Mouse (Mus musculus): ENCODE measurements around the gene Gtf2ird1.
A peak's percentile ranks its signal among the peaks of the same experiment; 100 is the strongest.
"Not testable (repeated sequence)": the region's sequence is repeated elsewhere in the genome, so short reads cannot be mapped to it uniquely, and the experiment has no call there.

The Gtf2ird1 gene

DNA sequence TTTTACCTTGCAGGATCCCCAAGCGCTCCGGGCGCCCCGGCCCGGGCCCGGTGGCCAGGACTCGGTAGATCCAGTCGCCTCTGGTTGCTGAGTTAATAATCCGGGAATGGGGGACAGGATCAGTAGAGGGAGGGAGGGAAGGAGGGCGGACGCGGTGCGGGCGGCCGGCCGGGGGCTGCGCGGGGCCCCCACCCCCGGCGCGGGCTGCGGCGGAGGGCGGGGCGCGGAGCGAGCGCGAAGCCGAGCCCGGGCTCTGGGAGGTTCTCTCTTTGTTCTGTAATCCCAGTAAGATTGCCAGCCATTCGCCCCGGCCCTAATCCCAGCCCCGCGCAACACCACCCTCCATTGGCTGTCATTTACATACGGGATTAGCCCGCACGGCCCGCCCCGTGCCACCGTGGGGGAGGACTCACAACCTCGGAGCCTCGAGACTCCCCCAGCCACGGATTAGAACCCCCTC, at the start of gene Gtf2ird1:
Gene Gtf2ird1 (minus strand): TSS at position 214 of the 460 bp plus-strand sequence.
- DNase-seq (ENCODE audit: low read depth, low spot score): peak; percentile 72

DNA sequence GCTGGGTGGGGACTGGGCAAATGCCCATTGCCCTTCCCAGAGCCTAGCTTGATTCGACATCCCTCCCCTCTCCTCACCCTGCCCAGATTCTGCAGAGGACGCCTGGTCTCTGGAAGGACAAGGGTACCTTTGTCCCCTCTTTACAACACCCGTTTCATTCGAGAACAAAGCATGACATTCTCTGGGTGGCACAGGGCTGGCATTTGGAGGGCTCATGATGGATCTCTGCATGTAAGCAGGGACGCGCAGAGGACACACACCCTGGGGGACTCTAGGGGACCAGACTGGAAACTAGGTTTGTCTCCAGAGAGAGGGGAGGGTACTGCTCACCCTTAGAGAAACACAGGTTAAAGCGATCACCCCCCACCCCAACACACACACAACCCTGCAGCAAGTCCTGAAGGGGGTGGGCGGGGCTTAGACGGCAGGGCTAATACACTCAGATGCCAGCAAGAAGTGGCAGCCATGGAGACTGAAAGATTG, 49.3 kb upstream of the Gtf2ird1 start:
- no peak for DNase-seq (ENCODE audit: low read depth, low spot score)

DNA sequence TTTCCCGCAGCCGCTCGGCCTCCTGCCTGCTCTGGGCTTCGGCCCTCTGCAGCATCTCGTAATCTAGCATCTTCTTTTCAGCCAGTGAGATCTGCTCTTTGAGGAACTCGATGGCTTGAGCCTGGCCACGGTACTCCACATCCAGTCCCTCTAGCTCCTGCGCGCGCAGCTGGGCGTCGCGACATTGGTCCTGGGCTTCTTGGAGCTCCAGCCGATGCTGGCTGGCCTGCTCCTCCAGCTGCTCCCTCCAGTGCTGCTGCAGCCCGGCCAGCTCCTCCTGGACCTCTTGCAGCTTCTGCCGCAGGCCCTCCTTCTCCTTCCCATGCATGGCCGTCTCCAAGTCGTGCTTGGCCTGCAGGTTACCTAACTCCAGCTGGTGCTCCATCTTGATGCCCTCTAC, 46.1 kb upstream of the Gtf2ird1 start:
- no peak for DNase-seq (ENCODE audit: low read depth, low spot score)

DNA sequence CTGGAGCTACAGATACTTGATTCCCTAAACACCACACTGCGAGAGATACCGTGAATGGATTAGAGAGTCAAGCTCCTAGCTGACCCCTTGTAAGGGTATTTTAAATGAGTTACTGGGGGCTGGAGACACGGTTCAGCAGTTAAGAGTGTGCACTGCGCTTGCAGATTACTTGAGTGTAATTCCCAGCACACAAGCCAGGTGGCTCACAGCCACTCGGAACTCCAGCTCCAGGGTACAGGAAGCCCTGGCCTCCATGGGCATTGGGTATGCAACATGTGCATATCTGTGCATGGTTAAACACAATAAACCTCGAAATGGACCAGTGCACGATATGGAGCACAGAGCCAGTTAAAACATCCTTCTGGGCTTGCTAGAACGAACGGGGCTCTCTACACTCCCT, 44.9 kb upstream of the Gtf2ird1 start:
- peak; percentile 56 for DNase-seq (ENCODE audit: low read depth, low spot score)

DNA sequence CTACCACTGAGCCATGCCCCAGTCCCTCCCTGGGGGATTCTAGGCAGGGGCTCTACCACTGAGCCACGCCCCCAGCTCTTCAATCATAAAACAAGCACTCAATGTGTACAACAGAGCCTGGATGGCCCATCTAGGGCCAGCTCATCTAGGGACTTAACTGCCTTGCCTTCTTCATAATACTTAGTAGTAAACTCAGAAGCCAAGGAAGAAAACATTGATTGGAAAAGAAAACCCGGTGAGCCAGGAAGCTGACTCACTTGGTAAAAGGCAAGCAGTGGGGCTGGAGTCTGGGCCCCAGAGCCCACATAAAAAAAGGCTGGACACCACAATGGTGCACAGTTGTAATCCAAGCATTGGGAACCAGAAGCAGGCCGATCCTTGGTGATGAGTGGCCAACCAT, 44.2 kb upstream of the Gtf2ird1 start:
- no peak for DNase-seq (ENCODE audit: low read depth, low spot score)

DNA sequence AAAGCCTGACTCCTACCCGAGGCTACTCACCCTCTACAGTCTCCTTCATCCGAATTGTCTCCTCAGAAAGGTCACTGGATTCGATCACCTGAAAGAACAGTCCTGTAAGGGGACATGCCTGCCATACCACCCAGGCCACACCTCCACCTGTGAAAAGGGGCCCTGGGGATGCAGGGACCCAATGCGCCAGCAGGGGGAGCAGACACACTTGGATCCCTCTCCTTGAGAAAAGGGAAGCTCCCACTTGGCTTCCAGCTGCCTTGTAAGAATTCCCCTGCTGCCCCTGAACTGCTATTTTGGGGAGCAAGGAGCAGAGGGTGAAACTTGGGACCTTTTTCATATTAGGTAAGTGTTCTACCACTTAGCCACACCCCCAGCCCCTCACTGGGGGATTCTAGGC, 43.5 kb upstream of the Gtf2ird1 start:
- peak; percentile 86 for DNase-seq (ENCODE audit: low read depth, low spot score)

DNA sequence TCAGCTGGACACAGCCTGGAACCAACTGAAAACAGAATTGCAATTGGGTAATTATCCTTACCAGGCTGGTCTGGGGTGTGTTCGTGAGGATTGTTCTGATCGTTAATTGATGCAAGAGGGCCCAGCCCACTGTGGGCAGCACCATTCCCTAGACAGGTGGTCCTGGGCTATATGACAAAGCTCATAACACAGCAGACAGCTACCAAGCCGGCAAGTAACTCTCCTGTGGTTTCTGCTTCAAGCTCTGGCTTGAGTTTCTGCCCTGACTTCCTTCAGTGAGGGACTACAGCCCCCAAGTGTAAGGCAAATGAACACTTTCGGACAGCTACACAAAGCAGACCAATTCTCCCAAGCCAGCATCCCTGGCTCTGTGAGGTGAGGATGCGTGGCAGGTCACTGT, 40.5 kb upstream of the Gtf2ird1 start:
- DNase-seq (ENCODE audit: low read depth, low spot score): no peak

DNA sequence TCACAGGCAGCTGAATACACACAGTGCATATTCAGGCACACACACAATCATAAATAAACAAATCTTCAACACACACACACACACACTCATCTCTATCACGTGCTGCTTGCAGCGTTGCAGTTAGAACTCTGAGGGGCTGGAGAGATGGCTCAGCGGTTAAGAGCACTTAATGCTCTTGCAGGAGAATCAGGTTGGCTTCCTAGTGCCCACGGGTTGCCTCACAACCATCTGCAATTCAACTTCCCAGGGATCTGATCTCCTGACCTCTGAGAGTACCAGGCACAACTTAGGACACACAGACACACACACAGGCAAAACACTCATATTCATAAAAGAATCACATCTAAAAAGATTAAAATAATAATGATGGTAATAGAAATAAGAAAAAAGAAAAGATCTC, 39.3 kb upstream of the Gtf2ird1 start:
- no peak for DNase-seq (ENCODE audit: low read depth, low spot score)

DNA sequence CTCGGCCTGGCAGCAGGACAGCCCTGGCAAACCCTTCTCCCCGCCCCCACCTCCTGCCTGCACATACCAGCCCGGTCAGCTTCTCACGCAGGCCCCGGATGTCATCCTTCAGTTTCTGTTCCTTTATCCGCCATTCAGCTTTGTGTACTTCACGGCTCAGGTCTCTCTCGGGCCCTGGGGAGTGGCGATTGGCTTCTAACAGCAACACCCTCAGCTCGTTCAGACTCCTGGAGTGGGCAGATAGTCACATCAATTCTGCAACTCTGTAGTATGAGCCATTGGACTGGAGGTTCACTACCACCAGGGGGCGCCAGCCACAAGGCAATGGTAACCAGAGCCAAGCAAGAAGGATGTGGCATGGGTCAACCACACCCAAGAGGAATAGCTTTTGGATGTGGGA, 37.6 kb upstream of the Gtf2ird1 start:
- DNase-seq (ENCODE audit: low read depth, low spot score): peak; percentile 91

DNA sequence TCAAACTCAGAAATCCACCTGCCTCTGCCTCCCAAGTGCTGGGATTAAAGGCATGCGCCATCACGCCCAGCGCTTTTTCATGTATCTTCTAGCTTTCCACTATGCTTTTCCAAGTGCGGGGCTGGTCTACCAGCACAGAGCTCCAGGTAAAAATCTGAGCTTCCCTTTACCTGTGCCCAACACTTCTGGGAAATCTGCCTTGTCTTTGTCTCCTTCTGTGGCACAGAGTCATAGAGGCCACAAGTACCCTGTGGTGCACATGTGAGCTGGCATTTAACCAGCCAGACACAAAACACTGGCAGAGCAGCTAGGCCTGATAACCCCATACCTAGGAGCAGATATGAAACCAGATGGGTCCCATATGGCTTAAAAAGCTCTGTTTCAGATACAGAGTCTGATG, 36.4 kb upstream of the Gtf2ird1 start:
- DNase-seq (ENCODE audit: low read depth, low spot score): no peak

DNA sequence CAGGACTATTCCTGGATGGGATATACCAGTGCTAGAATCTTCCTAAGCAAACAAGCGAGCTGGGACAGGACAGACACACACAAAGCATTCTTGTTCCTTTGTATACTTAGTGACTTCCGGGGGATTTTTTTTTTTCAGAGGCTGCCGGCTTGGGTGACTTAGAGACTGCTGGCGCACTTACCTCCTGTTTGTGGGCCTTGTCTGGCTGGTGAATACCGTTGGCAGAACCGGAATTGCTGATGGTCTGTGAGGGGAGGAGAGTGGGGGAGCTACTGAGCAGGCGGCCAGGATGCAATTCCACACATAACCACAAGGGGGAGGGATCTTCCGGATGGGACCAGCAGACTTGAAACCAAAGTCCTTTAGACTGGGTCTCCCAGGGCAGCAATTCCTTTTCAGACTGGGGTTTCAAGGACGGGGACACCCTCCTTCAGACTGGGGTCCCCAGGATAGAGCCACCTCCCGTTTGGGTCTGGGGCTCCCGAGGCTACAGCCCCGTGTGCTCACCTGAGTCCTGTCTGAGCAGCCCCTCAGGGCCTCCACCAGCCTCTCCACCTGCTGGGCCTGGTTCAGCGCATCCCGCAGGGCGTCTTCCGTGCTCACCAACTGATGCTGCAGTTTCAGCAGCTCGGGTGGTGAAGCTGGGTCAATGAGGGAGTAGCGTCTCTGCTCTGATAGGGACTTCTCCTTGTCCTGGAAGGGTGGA, 35.3 kb upstream of the Gtf2ird1 start:
- DNase-seq (ENCODE audit: low read depth, low spot score): peak; percentile 90

DNA sequence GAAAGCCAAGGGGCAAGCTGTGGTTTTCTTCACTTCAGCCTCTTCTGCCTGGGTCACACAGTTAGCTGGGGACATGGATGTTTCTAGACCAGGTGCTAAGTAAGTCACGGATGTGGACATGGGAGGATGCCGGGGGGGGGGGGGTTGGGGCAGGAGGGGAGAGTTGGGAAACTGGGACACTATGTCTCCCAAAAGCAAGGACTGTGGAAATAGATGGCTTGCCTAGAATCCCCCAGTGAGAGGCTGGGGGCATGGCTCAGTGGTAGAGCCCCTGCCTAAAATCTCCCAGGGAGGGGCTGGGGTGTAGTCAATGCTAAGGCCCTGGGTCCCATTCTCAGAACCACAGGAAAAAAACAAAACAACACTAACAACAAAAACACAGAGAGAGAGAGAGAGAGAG, 34.7 kb upstream of the Gtf2ird1 start:
- no peak for DNase-seq (ENCODE audit: low read depth, low spot score)

DNA sequence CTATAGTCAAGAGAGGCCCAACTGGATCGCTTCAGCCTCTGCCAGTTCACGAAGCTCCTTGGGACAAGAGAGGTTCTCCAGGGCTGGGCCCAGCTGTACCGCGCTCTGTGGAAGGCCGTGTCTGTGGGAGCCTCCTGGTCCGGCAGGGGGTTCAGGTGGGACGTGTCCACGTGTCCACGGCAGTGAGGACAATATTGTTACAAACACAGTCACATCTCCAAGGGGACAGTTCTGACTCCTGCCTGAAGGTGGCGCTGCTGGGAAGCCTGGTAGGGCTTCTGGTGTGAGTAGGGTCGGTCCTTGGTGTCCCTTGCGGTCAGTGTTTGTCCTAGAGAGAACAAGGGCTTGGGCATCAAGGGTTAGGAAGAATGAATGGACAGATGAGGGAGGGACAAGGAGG, 33.9 kb upstream of the Gtf2ird1 start:
- DNase-seq (ENCODE audit: low read depth, low spot score): peak; percentile 74

DNA sequence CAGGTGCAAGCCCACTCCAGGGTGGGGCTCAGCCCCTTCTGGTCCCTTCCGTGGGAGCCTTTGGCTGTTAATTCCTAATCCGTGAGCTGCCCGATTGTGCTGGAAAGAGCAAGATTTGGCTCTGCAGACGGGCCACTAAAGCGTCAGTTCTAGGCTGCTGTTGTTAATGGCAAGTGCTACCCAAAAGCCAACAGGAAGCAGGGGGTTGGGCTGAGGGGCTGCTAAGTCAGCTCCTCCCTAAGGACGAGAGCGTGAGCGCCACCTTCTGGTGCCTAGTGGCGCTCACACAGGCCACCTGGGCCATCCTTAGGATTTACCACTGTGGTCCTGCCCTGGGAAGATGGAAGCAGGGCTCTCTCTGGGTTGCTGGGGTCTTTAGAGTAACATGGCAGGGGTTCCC, 33.1 kb upstream of the Gtf2ird1 start:
- peak; percentile 92 for DNase-seq (ENCODE audit: low read depth, low spot score)

DNA sequence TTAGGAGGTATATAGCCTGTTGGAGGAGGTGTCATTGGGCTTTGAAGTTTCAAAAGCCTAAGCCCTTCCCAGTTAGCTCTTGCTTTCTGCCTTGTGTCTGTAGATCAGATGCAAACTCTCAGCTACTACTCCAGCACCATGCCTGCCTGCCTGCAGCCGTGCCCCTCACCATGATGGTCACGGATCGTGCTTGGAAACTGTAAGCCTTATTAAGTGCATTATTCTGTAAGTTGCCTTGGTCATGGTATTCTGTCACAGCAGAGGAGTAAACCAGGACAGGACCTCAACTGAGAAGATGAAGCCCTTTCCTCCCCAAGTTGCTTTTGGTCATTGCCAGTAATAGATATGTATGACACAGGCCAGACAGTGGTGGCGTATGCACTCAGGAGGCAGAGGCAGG, 32.1 kb upstream of the Gtf2ird1 start:
- no peak for DNase-seq (ENCODE audit: low read depth, low spot score)

DNA sequence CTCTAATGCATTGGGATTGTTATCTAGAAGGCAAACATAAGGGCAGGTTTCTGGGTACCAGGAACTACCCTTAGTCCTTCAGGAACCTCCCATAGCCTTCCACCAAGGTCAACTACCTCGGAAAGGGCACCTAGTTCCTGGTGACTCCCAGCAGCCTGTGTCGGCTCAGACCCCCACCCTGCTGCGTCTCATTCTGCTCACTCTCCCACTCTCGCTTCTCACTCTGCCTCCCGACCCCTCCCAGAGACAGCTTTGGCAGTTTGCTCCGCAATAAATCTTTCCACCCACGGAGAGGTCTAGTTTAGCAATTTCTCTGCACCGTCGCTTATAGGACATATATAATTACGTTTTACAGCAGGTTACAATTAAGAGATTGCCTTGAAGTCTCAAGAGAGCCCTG, 31.5 kb upstream of the Gtf2ird1 start:
- DNase-seq (ENCODE audit: low read depth, low spot score): no peak

DNA sequence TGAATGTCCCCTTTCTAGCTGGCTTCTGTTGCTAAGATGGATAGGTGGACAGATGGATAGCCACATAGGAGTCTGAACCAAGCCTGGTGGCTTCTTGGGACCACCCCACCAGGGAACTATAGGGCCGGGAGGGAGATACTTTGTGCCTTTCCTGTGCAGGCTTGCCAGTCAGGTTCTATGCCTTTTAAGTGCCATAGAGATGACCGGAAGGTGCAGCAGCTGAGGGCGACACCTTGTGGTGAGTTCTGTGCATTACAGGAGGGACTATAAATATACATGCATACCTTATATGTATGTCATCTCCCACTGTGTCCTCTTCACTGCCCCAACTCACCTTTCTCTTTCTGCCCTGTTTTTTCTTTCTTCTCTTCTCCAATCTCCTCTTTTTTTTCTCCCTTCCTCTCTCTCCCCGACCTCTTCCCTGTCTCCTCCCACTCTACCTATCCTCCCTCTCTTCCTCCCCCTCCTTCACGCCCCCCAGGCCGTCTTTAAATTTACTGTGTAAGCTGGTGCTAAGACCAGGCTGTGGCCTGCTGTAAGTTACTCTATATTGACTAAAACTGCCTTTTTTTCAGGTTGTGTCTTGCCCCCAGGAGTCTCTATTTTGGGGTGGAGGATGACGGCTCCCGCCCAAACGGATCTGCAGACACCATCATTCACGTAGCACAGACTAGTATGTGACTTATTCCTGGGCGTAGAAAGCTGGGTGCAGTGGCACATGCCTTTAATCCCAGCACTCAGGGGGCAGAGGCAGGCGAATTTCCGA, 29.6 kb upstream of the Gtf2ird1 start:
- DNase-seq (ENCODE audit: low read depth, low spot score): peak; percentile 83

DNA sequence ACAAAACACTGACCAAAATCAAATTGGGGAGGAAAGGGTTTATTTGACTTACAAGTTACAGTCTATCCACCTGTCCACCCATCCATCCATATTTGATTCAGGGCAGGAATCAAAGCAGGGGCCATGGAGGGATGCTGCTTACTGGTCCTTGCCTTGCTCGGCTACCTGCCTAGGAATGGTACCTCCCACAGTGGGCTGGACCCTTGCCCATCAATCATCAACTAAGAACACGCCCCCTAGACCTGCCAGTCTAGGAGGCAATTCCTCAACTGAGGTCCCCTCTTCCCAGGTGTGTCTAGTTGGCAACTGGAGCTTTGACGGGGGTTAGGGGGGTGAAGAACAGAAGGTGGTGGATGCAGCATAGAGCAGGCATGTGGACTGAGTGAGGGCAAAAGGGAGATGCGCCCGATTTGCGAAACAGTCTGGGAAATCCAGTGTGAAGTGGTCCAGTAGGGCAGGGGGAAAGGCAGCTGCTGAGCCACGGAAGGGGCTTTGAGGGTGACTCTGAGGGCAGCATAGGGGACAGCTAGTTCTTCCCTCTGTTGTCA, 28.7 kb upstream of the Gtf2ird1 start:
- DNase-seq (ENCODE audit: low read depth, low spot score): peak; percentile 57

DNA sequence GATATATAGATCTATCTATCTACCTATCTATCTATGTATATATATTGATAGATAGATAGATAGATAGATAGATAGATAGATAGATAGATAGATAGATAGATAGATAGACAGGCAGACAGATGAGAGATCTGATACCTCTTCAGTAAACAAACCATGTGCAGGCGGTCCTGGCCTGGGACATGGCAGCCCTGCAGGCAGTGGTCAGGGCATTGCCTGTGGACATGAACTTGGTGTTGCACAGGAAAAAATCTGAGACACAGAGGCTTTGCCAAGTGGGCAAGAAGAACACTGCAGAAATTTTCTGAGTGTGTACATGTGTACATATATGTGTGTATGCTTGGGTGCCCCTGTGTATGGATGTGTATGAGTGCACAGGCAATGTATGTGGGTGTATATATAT, 26.8 kb upstream of the Gtf2ird1 start:
- no peak for DNase-seq (ENCODE audit: low read depth, low spot score)

DNA sequence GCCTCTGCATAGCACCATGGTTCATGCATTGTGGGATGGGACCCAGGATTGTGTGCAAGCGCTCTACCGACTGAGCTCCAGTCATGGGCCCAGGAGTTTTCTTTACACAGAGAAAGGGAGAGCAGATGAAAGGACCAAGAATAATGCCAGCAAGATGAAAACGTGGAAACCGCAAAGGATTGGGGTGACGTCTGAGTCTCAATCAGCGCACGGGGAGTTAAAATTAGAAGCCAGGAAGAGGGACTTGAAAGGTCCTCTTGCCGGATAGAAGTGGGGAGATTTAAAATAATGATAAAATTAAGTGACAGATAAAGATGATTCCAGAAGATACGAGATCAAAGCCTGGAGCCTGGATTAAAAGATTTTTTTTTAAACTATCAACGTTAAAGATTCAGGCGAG, 25.8 kb upstream of the Gtf2ird1 start:
- no peak for DNase-seq (ENCODE audit: low read depth, low spot score)

DNA sequence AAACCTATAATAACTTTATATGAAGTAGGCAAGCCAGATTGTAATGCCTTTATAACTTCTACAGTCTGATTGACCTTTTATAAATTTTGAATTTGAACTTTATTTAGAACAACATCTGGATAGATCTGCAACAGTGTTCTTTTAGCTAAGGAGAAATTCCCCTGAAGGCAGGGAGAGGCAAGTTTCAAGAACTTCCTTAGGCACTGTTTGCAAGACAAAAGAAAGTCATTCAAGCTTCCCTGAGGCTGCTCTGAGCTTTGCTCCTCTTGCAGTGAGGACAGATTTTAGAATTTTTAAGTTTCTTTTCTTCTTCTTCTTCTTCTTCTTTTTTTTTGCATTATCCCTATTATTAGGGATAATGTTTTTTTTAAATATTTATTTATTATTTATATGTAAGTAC, 22.4 kb upstream of the Gtf2ird1 start:
- peak; percentile 76 for DNase-seq (ENCODE audit: low read depth, low spot score)

DNA sequence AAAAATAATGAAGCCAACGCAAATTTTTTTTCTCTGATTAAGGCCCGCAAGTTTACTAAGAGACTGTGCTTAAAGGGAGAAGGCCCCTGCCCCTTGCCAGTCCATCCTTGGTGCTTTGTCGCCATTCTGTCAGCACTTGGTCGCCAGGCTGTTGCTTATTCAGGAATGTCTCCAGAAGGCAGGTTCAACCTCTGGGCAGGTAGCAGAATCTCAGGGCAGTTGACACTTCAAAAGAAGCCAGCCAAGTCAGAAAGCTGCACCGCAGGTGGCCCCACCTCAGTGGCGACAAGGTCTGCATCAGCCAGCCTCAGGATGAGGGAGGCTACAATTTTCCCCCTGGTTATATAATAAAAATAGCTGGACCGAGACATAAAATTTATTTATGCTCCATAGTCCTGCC, 19.2 kb upstream of the Gtf2ird1 start:
- not testable (repeated sequence) for DNase-seq (ENCODE audit: low read depth, low spot score)

Measured in R1 (cell line).